Mouse (Mus musculus) gastrocnemius, postnatal 25 days (tissue): Measurements from ENCODE around the gene Ncoa7. TPM values are rescaled to one million over a fixed set of nuclear protein-coding genes. Genes with fewer than 3 reads are reported as not detected.
A peak's percentile ranks its signal among the peaks of the same experiment; 100 is the strongest.

Experiments used
- DNase-seq: peaks from one replicate; pipeline ENCODE4 v3.0.0; 2022
- long read RNA-seq, 2 experiments: library from polyadenylated mRNA; stranded (forward); transcript quantifications; one replicate each; pipeline ENCODE4 v2.0.0; 2021
- total RNA-seq, 2 experiments: library from RNA; stranded (reverse); gene quantifications; 1 replicate in 1 of 2; 2 replicates in 1 of 2; pipeline ENCODE4 v1.2.3; 2021

Ncoa7 gene
- total RNA-seq: 1 to 10 TPM; 2.1 to 3.0 TPM
- long read RNA-seq, experiment 1, partial matches to known transcripts: 0 of 3 reads
- long read RNA-seq, experiment 1, other reads (novel, unspliced or antisense): 1 of 3 reads
- long read RNA-seq, experiment 2, partial matches to known transcripts: 1 of 3 reads
- long read RNA-seq, experiment 2, other reads (novel, unspliced or antisense): 0 of 3 reads

- peak; percentile 77 for DNase-seq
Measured at GRCm38 (mm10) chr10:30802681-30803586, at the start of gene Ncoa7. Gene Ncoa7, minus strand, starts transcription at chr10:30803326.

- no peak for DNase-seq
Measured at GRCm38 (mm10) chr10:30845101-30845825, 42.1 kb upstream of the Ncoa7 start.

- no peak for DNase-seq
Measured at GRCm38 (mm10) chr10:30844191-30845010, 41.3 kb upstream of the Ncoa7 start.

GRCm38 (mm10) chr10:30843438-30844190 is 40.5 kb upstream of the Ncoa7 start:
- no peak for DNase-seq

GRCm38 (mm10) chr10:30842643-30843437 is 39.7 kb upstream of the Ncoa7 start, which contains the start of gene Hey2:
Gene Hey2, minus strand, starts transcription at chr10:30842801.
- DNase-seq: peak; percentile 96

GRCm38 (mm10) chr10:30842228-30842627 is 39.1 kb upstream of the Ncoa7 start:
- DNase-seq: no peak

GRCm38 (mm10) chr10:30840824-30841223 is 37.7 kb upstream of the Ncoa7 start:
- DNase-seq: no peak

GRCm38 (mm10) chr10:30838188-30838587 is 35.1 kb upstream of the Ncoa7 start:
- DNase-seq: no peak

GRCm38 (mm10) chr10:30825049-30825448 is 21.9 kb upstream of the Ncoa7 start:
- DNase-seq: no peak

- peak; percentile 46 for DNase-seq
Measured at GRCm38 (mm10) chr10:30810967-30811293, 7.8 kb upstream of the Ncoa7 start.

GRCm38 (mm10) chr10:30810247-30810966 is 7.3 kb upstream of the Ncoa7 start:
- DNase-seq: no peak

- no peak for DNase-seq
Measured at GRCm38 (mm10) chr10:30803587-30804253, 594 bp upstream of the Ncoa7 start.

GRCm38 (mm10) chr10:30802033-30802432 is 1.1 kb downstream of the Ncoa7 start:
- DNase-seq: no peak

GRCm38 (mm10) chr10:30799713-30800450 is 3.2 kb downstream of the Ncoa7 start:
- no peak for DNase-seq

GRCm38 (mm10) chr10:30796469-30797261 is 6.5 kb downstream of the Ncoa7 start:
- DNase-seq: no peak

- no peak for DNase-seq
Measured at GRCm38 (mm10) chr10:30791016-30791415, 12.1 kb downstream of the Ncoa7 start.

GRCm38 (mm10) chr10:30789521-30789920 is 13.6 kb downstream of the Ncoa7 start:
- DNase-seq: no peak

- no peak for DNase-seq
Measured at GRCm38 (mm10) chr10:30788340-30788721, 14.8 kb downstream of the Ncoa7 start.
